Mouse (Mus musculus): ENCODE measurements around the gene Cux1. TPM values are rescaled to one million over a fixed set of nuclear protein-coding genes. Genes with fewer than 3 reads are reported as not detected.
"Not testable (repeated sequence)": the region's sequence is repeated elsewhere in the genome, so short reads cannot be mapped to it uniquely, and the experiment has no call there.

Cux1 gene
- polyA plus RNA-seq, 1 experiment: 42.1 TPM

GRCm38 (mm10) chr5:136476272-136476671, 91.0 kb downstream of the Cux1 start:
- TF ChIP-seq POLR2A (IDR thresholded peaks at IDR 0.05; ENCODE audit: low read depth, low read length): no peak
- no peak for TF ChIP-seq CTCF (IDR thresholded peaks at IDR 0.05; ENCODE audit: extremely low read depth, insufficient read length, insufficient replicate concordance, low read depth, low read length)
- Histone ChIP-seq H3K27me3 (ENCODE audit: control insufficient read depth, insufficient read depth, low read length) (no peaks in the 10 kb centered on the region), H3K27ac (ENCODE audit: insufficient read depth, low read depth, low read length) (no peak overlapping the region), H3K4me3 (ENCODE audit: low read depth, low read length) (no peak overlapping the region), H3K36me3 (ENCODE audit: control insufficient read depth, insufficient read depth, low read length) (no peaks in the 10 kb centered on the region), H3K4me1 (ENCODE audit: control insufficient read depth, insufficient read depth, insufficient read length, low read length) (no peaks in the 10 kb centered on the region)
- 89% methylated on average over 3 of the region's 3 CpGs for WGBS

GRCm38 (mm10) chr5:136475161-136475560, 92.1 kb downstream of the Cux1 start:
- Histone ChIP-seq H3K27me3 (ENCODE audit: control insufficient read depth, insufficient read depth, low read length) (no peaks in the 10 kb centered on the region), H3K4me1 (ENCODE audit: control insufficient read depth, insufficient read depth, insufficient read length, low read length) (no peaks in the 10 kb centered on the region), H3K4me3 (ENCODE audit: low read depth, low read length) (no peak overlapping the region), H3K27ac (ENCODE audit: insufficient read depth, low read depth, low read length) (no peak overlapping the region), H3K36me3 (ENCODE audit: control insufficient read depth, insufficient read depth, low read length) (no peaks in the 10 kb centered on the region)
- TF ChIP-seq POLR2A (IDR thresholded peaks at IDR 0.05; ENCODE audit: low read depth, low read length) (no peak), CTCF (IDR thresholded peaks at IDR 0.05; ENCODE audit: extremely low read depth, insufficient read length, insufficient replicate concordance, low read depth, low read length) (no peak)
- 85% methylated on average over 1 of the region's 1 CpGs for WGBS

DNA sequence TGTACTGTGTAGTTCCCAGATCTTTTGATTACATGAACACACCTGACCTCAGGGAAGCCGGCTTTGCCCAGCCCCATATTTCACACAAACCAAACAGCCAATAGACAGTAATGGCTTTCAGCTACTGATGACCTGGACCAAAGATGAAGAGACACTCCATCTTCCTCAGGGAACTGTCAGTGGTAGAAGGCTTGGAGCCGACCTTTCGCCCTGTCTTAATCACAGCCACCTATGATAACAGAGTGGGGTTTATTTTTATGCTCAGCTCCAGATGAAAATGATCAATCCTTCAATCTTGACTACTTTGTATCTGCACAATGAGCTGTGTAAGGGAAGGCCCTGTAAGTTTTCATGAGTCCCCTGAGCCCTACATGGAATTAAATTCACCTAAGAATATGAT, 93.2 kb downstream of the Cux1 start:
- Histone ChIP-seq H3K4me1 (ENCODE audit: control insufficient read depth, insufficient read depth, insufficient read length, low read length) (no peaks in the 10 kb centered on the region), H3K4me3 (ENCODE audit: low read depth, low read length) (no peak overlapping the region), H3K27me3 (ENCODE audit: control insufficient read depth, insufficient read depth, low read length) (no peaks in the 10 kb centered on the region), H3K36me3 (ENCODE audit: control insufficient read depth, insufficient read depth, low read length) (no peaks in the 10 kb centered on the region), H3K27ac (ENCODE audit: insufficient read depth, low read depth, low read length) (no peak overlapping the region)
- 72% methylated on average over 3 of the region's 3 CpGs for WGBS
- TF ChIP-seq POLR2A (IDR thresholded peaks at IDR 0.05; ENCODE audit: low read depth, low read length): no peak
- no peak for TF ChIP-seq CTCF (IDR thresholded peaks at IDR 0.05; ENCODE audit: extremely low read depth, insufficient read length, insufficient replicate concordance, low read depth, low read length)

DNA sequence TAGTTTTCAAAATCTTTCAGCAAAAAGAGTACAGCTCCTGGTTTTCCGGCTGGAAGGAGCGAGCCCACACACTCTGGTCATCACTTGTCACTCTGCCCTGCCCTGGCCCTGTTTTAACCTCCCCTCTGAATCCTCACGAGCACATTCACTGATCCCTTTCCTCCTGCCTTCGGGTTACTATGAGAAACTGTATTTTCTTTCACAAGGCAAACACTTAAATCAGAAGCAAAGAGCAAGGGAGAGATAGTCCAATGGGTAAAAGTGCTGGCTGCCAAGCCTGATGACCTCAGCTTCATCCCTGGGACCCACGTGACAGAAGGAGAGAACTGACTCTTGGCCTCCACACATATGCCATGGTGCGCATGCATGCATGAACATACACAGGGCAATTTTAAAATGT, 94.0 kb downstream of the Cux1 start:
- TF ChIP-seq POLR2A (IDR thresholded peaks at IDR 0.05; ENCODE audit: low read depth, low read length) (no peak), CTCF (IDR thresholded peaks at IDR 0.05; ENCODE audit: extremely low read depth, insufficient read length, insufficient replicate concordance, low read depth, low read length) (no peak)
- Histone ChIP-seq H3K27me3 (ENCODE audit: control insufficient read depth, insufficient read depth, low read length) (no peaks in the 10 kb centered on the region), H3K27ac (ENCODE audit: insufficient read depth, low read depth, low read length) (no peak overlapping the region), H3K36me3 (ENCODE audit: control insufficient read depth, insufficient read depth, low read length) (no peaks in the 10 kb centered on the region), H3K4me3 (ENCODE audit: low read depth, low read length) (no peak overlapping the region), H3K4me1 (ENCODE audit: control insufficient read depth, insufficient read depth, insufficient read length, low read length) (no peaks in the 10 kb centered on the region)
- WGBS: 71% methylated on average over 6 of the region's 6 CpGs

DNA sequence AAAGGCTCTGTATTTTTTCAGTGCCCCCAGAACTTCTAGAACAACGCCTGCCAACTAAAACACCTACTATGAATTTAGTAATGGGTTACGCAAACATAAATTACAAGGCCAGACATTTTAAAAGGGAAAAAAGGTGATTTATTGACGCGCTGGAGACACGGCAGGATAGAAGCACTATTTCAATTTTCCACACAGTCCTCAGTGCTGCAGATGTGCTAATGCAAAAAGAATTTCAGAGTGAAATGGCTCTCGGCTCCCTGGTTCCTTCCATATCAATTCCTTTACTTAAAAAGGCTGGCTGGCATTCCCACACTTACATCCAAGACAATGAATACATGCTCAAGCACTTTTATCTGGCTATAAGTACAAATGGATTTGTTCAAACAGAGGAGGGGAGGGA, 94.4 kb downstream of the Cux1 start:
- Histone ChIP-seq H3K36me3 (ENCODE audit: control insufficient read depth, insufficient read depth, low read length) (no peaks in the 10 kb centered on the region), H3K4me3 (ENCODE audit: low read depth, low read length) (no peak overlapping the region), H3K4me1 (ENCODE audit: control insufficient read depth, insufficient read depth, insufficient read length, low read length) (no peaks in the 10 kb centered on the region), H3K27ac (ENCODE audit: insufficient read depth, low read depth, low read length) (no peak overlapping the region), H3K27me3 (ENCODE audit: control insufficient read depth, insufficient read depth, low read length) (no peaks in the 10 kb centered on the region)
- TF ChIP-seq POLR2A (IDR thresholded peaks at IDR 0.05; ENCODE audit: low read depth, low read length) (no peak), CTCF (IDR thresholded peaks at IDR 0.05; ENCODE audit: extremely low read depth, insufficient read length, insufficient replicate concordance, low read depth, low read length) (no peak)
- 84% methylated on average over 6 of the region's 6 CpGs for WGBS

GRCm38 (mm10) chr5:136470985-136471735, 96.1 kb downstream of the Cux1 start:
- H3K27ac ChIP-seq (ENCODE audit: insufficient read depth, low read depth, low read length): not testable (repeated sequence)
- 45% methylated on average over 2 of the region's 2 CpGs for WGBS

GRCm38 (mm10) chr5:136469301-136469700, 98.0 kb downstream of the Cux1 start:
- H3K27ac ChIP-seq (ENCODE audit: insufficient read depth, low read depth, low read length): no peak overlapping the region
- no peak for TF ChIP-seq POLR2A (IDR thresholded peaks at IDR 0.05; ENCODE audit: low read depth, low read length)
- no peak for TF ChIP-seq CTCF (IDR thresholded peaks at IDR 0.05; ENCODE audit: extremely low read depth, insufficient read length, insufficient replicate concordance, low read depth, low read length)
- H3K4me1 ChIP-seq (ENCODE audit: control insufficient read depth, insufficient read depth, insufficient read length, low read length): peaks cover 2% of the 10 kb centered on the region; the same call in 1 of the 2 replicates
- no peaks in the 10 kb centered on the region for H3K36me3 ChIP-seq (ENCODE audit: control insufficient read depth, insufficient read depth, low read length)
- 67% methylated on average over 1 of the region's 1 CpGs for WGBS
- H3K27me3 ChIP-seq (ENCODE audit: control insufficient read depth, insufficient read depth, low read length): no peaks in the 10 kb centered on the region
- no peak overlapping the region for H3K4me3 ChIP-seq (ENCODE audit: low read depth, low read length)

More at GRCm38 (mm10) chr5:136470985-136471735, 96.1 kb downstream of the Cux1 start:
- not testable (repeated sequence) for H3K4me3 ChIP-seq (ENCODE audit: low read depth, low read length); H3K4me1 ChIP-seq (ENCODE audit: control insufficient read depth, insufficient read depth, insufficient read length, low read length); H3K27me3 ChIP-seq (ENCODE audit: control insufficient read depth, insufficient read depth, low read length); H3K36me3 ChIP-seq (ENCODE audit: control insufficient read depth, insufficient read depth, low read length)
